Mouse (Mus musculus) gastrocnemius, postnatal 4 days (tissue): ENCODE data around the gene BC003965. TPM values are rescaled to one million over a fixed set of nuclear protein-coding genes. Genes with fewer than 3 reads are reported as not detected.
"Not testable (repeated sequence)": the region's sequence is repeated elsewhere in the genome, so short reads cannot be mapped to it uniquely, and the experiment has no call there.

Experiments
- DNase-seq, 2 experiments: peaks; one replicate each; pipeline ENCODE4 v3.0.0; 2021 to 2022; ENCODE audit warnings: low spot score in 2 of 2, mixed read lengths in 2 of 2
- total RNA-seq, 2 experiments: library from RNA; stranded (reverse); gene quantifications; 2 replicates each; pipeline ENCODE4 v1.2.3; 2021

BC003965 gene
- total RNA-seq, 2 experiments from 2014 or later = 12.5 to 12.9 TPM

GRCm38 (mm10) chr17:25215431-25215830 lies 31.1 kb downstream of the BC003965 start:
- DNase-seq = no peak

GRCm38 (mm10) chr17:25218967-25219366 lies 34.6 kb downstream of the BC003965 start:
- DNase-seq = no peak

DNA sequence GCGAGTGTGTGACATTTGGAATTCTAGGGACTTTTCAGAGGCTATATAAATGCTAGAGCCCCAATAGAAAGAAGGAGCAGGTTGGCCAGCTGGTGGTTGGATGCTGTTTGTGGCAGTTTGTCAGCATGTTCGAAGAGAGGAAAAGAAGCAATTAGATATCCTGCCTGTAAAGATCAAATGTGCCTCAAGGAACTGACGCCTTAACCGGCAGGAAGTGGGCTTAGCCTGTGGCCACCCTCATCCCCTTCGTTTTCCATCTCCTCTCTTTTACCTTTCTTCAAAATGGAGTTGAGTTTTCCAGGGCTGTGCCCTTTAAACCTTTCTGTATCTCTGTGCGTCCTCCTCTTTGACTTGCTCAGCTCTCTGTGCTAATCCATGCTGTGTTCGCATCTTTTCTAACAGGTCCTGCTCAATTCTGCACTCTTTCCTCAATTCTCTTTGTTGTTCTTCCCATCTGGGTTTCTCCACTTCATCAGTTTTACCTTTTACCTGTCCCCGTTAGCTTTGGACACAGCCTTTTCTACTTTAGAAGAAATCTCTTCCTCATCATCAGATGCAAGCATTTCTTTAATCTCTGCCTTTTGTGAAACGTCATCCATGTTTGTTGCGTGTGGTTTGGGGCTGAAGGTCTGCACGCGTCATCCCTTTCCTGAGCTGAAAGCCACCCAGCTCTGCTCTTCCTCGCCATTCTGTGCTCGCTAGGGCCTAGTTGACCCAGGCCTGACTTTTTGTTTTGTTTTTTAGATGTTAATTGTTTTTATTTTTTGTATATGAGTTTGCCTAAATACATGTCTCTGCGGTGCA lies 35.3 kb downstream of the BC003965 start:
- DNase-seq = no peak

GRCm38 (mm10) chr17:25220746-25221145 lies 36.4 kb downstream of the BC003965 start:
- DNase-seq = no peak

DNA sequence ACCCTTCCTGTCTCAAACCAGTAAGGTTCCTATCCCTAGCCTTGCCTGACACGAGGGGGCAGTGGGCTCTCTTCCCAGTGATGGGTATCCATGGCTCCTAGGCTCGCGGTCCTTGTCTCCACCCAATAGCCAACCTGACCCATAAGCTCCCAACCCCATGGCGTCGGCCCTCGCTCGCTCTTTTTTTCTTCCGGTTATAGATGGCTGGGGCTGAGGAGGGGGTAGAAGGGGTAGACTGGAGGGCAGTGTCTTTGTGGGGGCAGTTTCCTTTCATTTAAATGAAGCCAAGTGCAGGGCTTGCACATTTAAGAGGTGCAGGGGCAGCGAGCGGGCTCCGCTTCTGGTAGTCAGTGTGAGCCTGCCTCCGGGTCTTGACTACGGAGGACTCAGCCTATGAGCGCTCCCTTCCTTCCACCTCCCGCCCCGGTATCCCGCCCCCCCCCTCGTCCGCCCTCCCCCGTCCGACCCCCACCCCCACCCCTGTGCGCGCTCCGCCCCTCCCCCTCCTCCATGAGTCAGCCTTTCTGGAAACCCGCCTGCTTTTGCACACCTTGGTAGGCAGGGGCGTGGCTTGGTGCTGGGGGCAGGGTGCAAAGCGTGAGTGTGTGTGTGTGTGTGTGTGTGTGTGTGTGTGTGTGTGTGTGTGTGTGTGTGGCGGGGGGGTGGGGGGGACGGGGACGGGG lies 37.6 kb downstream of the BC003965 start:
- no peak for DNase-seq

GRCm38 (mm10) chr17:25222504-25222940 lies 38.2 kb downstream of the BC003965 start:
- DNase-seq = not testable (repeated sequence)

- no peak for DNase-seq
Measured at GRCm38 (mm10) chr17:25222951-25223601, 38.7 kb downstream of the BC003965 start.

DNA sequence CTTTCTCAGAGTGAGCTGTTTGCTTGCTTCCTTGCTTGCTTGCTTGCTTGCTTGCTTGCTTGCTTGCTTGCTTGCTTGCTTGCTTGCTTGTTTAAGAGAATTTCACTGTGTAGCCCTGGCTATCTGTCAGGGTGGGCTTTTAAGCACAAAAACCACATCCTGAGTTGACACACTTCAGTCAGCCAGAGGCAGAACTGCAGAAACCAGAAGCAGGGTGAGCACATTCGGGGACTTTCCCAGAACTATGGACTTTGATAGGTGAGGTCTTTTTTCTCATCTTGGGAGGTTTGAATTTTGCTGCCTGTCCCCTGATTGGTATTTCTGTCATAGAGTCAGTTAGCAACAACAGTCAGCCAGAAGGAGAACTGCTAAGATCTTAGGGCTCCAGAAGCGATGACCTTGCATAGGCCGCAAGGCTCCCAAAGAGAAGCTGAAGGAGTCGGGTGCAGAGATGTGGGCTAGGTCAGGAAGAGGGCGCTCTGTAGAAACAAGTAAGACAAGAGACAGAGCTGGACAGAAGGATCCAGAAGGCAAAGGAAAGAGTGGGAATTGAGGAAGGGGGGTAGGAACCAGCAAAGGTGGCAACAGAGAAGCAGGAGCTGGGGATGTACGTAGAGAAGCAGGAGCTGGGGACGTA lies 40.4 kb downstream of the BC003965 start:
- DNase-seq = no peak

DNA sequence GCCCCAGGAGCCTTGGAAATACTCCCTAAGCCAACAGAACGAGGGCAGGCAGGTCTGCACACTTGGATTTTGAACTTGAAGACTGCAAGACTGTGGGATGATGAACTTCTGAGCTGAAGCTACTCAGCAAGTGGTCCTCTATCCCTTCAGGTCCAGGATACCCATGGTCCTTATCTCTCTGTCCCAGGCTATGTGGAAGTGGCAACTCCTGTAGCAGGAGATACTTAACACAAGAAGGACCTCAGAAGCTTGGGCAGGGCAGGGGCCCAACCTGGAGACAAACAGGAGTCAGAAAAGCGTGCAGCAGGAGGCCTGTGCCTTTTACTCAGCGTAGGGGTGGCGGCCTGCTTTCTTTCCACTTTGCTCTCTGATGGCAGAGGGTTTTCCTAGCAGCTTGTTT lies 41.3 kb downstream of the BC003965 start:
- no peak for DNase-seq

- DNase-seq = no peak
Measured at GRCm38 (mm10) chr17:25227991-25228390, 43.6 kb downstream of the BC003965 start.

DNA sequence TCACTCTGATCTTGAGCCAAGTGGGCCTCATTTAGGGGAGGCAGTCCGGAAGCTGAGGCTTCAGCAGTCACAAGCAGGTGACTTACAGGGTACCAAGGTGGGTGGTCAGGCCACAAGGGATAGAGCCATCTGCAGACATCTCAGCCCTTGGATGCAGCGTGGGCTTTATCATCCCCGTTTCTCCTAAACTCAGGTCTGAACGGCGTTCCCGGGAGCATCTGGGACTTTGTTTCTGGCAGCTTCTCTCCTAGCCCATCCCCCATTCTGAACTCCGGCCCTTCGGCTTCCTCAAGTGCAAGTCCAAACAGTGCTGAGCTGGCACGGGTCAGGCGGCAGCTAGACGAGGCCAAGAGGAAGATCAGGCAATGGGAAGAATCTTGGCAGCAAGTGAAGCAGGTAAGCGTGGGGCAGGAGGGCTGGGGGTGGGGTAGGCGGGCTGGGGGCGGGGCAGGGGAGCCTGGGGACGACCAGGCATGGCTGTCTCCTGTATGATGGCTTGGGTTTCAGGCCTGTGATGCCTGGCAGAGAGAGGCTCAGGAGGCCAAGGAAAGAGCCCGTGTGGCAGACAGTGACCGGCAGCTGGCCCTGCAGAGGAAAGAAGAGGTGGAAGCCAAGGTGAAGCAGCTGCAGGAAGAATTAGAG lies 45.8 kb downstream of the BC003965 start:
- DNase-seq = not testable (repeated sequence)

GRCm38 (mm10) chr17:25230700-25231099 lies 46.3 kb downstream of the BC003965 start:
- DNase-seq = no peak

GRCm38 (mm10) chr17:25231621-25232020 lies 47.3 kb downstream of the BC003965 start:
- not testable (repeated sequence) for DNase-seq

DNA sequence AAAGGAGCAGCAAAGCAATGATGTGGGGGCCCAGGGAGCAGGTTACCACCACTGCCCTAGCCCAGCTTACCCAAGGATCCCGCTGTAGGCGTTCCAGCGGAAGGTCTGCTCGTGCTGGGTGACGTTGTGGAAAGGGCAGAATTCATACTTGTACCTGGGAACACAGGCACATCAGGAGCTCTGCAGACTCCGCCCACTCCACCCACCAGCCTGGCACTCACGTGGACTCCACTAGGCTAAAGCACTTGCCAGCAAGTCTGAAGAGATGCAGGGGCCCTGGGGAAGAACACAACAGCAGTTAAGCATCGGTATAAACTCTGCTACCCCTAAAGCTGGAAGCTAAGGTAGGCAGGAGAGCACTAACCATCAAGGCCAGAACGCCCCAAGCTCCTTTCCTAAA lies 51.3 kb downstream of the BC003965 start:
- no peak for DNase-seq

Other genes with a start within 250 kb of the BC003965 start
- 10 to 100 TPM; 50.0 to 51.1 TPM for gene Mapk8ip3, start 247.6 kb upstream of the BC003965 start, total RNA-seq
- gene Jpt2, start 223.9 kb upstream of the BC003965 start, total RNA-seq = 10 to 100 TPM; 41.7 to 44.3 TPM
- 10 to 100 TPM; 13.9 to 14.9 TPM for gene Cramp1l, start 168.8 kb upstream of the BC003965 start, total RNA-seq
- gene Ift140, start 168.5 kb upstream of the BC003965 start, total RNA-seq = 10 to 100 TPM in 1 of 2 experiments, 1 to 10 TPM in 1; 9.0 to 10.1 TPM
- gene Tmem204, start 101.0 kb upstream of the BC003965 start, total RNA-seq = 10 to 100 TPM; 14.6 to 19.9 TPM
- gene Telo2, start 68.6 kb upstream of the BC003965 start, total RNA-seq = 10 to 100 TPM; 23.5 to 27.8 TPM
- gene Ptx4, start 63.8 kb upstream of the BC003965 start, total RNA-seq = 10 to 100 TPM in 1 of 2 experiments, 1 to 10 TPM in 1; 6.0 to 12.6 TPM
- gene Clcn7, start 51.2 kb upstream of the BC003965 start, total RNA-seq = 10 to 100 TPM; 23.0 to 25.0 TPM
- gene Ccdc154, start 22.1 kb upstream of the BC003965 start, total RNA-seq = under 1 TPM; 0.15 to 0.21 TPM
- gene Gm38655, start 9.1 kb upstream of the BC003965 start, total RNA-seq = not detected
- gene Unkl, start 3.8 kb downstream of the BC003965 start, total RNA-seq = 10 to 100 TPM in 1 of 2 experiments, 1 to 10 TPM in 1; 9.5 to 12.6 TPM
- 10 to 100 TPM; 14.9 to 16.2 TPM for gene Gnptg, start 55.6 kb downstream of the BC003965 start, total RNA-seq
- 10 to 100 TPM; 25.5 to 26.4 TPM for gene Tsr3, start 55.6 kb downstream of the BC003965 start, total RNA-seq
- gene Baiap3, start 71.8 kb downstream of the BC003965 start, total RNA-seq = under 1 TPM in 1 of 2 experiments, not detected in 1; 0.54 TPM
- gene Ube2i, start 90.1 kb downstream of the BC003965 start, total RNA-seq = 100 to 1,000 TPM; 178 to 203 TPM
- 10 to 100 TPM; 18.4 to 21.5 TPM for gene Prss34, start 113.8 kb downstream of the BC003965 start, total RNA-seq
- not detected for gene Prss28, start 124.1 kb downstream of the BC003965 start, total RNA-seq
- gene Prss29, start 134.1 kb downstream of the BC003965 start, total RNA-seq = not detected
- gene Tpsab1, start 161.0 kb downstream of the BC003965 start, total RNA-seq = 10 to 100 TPM; 34.5 to 40.2 TPM
- gene Tpsb2, start 181.8 kb downstream of the BC003965 start, total RNA-seq = 100 to 1,000 TPM in 1 of 2 experiments, 10 to 100 TPM in 1; 86.0 to 110 TPM
- gene Tpsg1, start 184.7 kb downstream of the BC003965 start, total RNA-seq = under 1 TPM; 0.54 to 0.60 TPM
- gene Cacna1h, start 249.2 kb downstream of the BC003965 start, total RNA-seq = 10 to 100 TPM; 20.2 to 22.7 TPM